Mouse (Mus musculus): ENCODE results near the gene Pcgf2.
"Not testable (repeated sequence)": the region's sequence is repeated elsewhere in the genome, so short reads cannot be mapped to it uniquely, and the experiment has no call there.

The Pcgf2 gene

DNA sequence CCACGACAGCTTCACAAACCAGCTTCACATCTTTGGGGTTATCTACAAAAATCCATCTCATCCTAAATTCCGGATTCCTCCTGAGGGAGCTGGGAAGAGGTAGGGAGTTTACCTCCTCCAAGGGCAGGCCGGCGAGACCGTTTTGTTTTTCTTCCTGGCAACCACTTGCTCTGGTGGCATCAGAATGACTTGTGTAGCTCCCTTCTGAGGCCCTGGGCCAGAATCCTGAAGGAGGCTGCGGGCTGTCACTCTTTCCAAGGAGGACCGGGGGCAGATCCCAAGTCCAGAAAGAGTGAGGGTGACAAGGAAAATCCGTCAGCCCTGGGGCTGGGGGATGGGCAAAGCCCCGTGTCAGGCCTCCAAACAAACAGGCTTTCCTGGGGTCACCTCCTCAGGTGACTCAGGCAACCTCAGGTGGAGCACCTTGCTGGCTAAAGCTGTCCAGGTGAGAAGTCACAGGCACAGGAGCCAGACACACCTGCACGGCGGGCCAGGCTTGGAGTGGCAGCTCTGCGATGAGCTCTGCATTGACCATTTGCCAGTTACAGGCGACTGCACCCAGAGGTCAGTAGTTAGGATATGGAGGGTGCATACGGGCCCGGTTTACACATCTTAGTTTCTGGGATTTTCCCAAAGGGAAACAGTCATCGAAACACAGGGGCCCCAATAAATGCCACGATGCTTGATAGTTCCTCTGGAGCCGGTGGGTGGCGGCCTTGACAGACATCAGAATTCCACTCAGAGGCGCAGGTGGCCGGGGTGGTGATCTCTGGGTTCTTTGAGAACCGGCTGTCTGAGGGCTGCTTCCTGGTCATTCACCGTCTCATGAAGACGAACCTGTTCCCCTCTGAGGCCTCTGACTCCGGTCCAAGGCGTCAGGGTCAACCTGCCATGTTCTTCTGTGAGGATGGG, 17.3 kb upstream of the Pcgf2 start:
- no peak for DNase-seq

DNA sequence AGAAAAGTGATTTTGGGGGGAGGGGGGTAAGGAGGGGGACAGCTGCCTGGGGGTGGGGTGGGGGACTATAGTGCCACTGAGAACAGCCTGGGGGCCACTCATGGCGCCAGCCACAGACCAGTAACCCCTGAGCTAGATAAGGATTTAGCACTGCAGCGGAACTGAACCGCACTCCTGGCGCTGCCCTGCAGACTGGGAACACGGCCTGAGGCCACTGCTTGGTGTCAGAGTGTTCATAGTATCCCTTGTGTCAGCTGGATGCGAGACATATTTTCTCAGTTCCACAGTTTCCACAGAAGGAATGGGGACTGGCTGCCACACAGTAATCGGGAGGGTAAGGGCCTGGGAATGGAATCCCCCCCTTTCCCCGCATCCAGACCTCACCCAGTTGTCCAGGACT, 15.7 kb upstream of the Pcgf2 start:
- DNase-seq = no peak

DNA sequence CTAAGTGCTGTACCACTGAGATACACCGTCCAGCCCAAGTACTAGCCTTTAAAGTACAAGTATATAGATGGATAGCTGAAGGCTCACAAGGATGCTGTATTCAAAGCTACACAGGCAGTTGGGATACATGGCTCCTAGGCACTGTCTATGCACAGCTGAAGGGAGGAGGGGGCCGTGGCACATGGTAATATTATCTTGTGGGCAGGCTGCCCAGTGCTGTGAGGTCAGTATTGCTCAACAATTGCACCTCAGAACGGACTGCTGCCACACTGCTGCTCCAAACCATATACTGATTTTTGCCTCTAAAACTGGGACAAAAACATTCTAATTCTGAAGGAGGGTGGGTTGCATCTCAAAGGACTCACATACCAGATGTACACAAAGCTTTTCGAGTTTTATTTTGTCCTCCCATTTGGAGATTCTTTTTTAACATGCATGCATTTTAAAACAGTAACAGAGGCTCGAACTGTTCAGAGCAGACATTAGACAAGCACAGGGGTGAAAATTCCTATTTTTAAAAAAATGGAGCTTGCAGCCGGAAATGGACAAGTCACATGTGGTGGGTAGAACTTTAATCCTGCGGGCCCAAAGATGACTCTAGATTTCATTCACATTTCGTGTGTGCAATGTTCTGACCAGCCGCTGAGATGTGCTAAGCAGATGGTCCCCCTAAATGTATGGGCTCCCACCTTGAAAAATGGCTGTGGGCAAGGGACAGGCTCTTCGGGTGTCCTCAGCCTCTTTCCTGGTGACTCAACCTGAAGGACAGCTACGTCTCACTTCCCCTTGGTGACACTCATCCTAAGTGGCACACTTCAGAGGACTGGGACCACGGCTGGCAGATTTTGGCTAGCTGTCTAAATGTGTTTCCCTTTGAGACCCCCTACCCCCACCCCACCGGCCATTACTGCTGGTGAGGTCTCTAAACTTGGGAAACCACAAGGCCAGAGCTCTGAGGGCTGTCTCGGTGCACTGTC, 14.8 kb upstream of the Pcgf2 start:
- DNase-seq = no peak

DNA sequence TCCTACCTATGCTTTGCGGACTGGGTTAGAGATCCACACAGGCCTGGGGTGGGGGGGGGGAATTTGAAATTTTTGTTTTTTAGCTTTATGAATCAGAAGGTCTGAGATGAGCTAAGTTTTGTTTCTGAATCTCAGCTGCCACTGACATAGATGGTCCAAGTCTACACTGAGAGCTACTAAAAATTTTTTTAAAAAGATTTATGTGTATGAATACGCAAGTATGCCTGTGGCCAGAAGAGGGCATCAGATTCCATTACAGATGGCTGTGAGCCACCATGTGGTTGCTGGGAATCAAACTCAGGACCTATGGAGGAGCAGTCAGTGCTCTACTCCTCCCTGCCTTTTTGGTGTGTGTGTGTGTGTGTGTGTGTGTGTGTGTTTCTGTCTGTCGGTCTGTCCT, 14.1 kb upstream of the Pcgf2 start:
- DNase-seq = no peak

DNA sequence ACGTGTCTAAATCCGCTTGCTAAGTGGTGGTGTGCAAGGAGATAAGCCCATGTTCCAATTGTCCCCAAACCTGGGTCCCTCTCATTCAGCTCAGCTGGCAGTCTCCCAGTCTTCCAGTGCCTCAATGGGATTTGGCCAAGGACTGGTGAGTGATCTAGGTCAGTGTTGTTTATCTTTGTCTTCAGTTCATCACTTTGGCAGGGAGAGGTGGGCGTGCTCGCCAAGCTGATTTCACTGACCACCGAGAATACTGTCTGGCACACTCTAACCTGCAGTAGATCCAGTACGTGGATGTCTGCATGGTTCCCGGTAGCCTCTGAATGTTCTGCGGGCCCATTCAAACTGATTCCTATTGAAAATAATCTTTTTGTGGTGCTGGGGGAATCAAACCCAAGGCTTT, 13.6 kb upstream of the Pcgf2 start:
- peak; percentile 74 for DNase-seq

DNA sequence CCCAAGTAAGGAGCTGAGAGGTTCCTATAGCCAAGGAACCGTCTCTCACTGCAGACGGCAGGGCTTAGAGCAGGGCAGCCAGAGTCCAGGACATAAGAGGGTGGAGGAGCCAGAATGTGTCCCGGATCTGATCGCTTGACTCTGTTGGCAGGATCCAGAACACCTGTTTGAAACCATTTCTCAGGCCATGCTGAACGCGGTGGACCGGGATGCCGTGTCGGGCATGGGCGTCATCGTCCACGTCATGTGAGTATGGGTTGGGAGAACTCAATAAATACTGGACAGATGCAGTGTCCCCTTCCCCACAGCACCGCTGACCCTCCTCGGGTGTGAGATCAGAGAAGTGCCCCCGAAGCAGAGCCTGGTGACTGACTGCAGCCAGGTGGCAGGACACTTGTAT, 12.0 kb upstream of the Pcgf2 start:
- no peak for DNase-seq

DNA sequence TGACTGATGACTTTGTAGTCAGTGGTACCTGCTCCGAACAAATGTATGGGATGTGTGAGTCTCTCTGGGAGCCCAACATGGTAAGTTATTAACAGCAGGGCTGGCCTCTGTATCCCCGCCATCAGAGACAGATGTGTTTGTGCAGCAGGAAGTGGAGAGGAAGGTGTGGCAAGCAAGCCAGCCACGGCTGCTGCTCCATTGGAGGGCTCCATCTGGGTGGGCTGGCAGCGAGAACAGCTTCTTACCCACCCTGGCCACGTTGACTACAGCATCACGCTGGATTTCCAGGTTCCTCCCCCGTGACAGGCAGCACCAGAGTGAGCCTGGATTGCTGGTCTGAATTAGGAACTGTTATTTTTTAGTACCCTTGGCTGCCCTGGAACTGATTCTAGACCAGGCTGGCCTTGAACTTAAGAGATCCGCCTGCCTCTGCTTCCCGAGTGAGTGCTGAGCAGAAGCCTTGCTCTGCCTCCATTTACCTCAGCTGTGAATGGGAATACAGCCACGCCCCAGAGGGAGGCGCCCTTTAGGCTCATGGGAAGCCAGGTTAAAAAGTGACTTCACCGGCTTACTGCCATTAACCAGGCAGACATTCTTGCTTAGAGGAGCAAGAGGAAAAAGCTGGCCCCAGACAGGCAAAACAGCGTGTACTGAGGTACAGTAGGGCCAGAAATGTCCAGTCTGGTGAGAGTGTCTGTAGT, 11.1 kb upstream of the Pcgf2 start:
- no peak for DNase-seq

DNA sequence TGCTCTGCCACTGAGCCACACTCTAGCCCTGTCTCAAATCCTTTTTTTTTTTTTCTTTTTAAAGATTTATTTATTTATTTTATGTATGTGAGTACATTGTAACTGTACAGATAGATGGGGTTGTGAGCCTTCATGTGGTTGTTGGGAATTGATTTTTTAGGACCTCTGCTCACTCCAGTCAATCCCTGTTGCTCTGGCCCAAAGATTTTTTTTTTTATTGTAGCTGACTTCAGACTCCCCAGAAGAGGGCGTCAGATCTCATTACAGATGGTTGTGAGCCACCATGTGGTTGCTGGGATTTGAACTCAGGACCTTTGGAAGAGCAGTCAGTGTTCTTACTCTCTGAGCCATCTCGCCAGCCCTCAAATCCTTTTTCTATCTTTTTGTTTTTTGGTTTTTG, 9.8 kb upstream of the Pcgf2 start:
- not testable (repeated sequence) for DNase-seq

DNA sequence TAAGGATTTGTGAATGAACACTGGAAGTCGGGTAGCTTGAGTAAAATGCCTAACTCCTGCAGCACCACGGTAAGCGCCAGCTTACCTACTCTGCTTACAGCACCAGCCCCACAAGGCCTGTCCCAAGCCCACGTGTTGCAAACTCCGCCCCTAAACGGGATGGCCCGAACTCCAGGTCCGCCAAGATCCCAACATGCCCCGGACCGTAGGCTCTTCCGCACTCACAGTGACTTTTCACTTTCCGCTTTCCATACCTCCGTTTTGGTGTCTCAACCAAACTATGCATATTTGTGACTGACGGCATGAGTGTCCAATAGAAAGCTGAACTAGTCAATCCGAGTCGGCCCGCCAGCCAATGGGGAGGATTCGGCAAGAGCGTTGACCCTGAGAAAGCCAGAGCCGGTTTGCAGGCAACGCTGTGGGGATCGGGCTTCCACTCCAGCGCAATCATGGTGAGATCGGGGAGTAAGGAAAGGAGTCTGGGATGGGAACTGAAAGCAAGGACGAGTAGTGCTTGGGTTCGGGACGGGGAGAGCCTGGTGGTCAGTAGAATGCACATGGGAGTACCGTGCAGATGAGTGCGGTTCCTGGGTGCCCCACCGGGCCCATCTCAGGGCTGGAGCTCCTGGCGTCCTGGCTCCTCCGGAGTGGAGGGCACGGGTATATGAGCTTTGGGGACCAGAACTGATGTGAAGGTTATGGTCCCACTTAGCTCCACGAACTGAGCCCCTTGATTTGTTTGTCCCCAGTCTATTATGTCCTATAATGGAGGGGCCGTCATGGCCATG, 2.9 kb upstream of the Pcgf2 start, which contains the start of gene Psmb3:
Gene Psmb3, plus strand, starts transcription at position 361 of the 788 bp plus-strand sequence.
- peak; percentile 99 for DNase-seq

DNA sequence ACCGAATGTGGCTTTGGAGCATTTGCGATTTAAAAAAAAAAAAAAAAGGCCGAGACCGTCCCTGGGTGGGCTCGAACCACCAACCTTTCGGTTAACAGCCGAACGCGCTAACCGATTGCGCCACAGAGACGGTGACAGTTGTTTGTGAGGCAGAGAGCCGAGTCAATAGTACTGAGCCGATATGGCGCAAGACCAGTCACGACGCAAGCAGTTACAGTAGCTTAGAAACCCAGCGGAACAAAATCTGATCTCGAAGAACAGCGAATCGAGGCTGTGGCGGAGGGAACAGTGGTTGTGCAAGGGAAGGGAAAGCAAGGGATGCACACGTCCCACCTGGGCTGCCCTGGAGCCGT, 2.1 kb upstream of the Pcgf2 start:
- peak; percentile 90 for DNase-seq

DNA sequence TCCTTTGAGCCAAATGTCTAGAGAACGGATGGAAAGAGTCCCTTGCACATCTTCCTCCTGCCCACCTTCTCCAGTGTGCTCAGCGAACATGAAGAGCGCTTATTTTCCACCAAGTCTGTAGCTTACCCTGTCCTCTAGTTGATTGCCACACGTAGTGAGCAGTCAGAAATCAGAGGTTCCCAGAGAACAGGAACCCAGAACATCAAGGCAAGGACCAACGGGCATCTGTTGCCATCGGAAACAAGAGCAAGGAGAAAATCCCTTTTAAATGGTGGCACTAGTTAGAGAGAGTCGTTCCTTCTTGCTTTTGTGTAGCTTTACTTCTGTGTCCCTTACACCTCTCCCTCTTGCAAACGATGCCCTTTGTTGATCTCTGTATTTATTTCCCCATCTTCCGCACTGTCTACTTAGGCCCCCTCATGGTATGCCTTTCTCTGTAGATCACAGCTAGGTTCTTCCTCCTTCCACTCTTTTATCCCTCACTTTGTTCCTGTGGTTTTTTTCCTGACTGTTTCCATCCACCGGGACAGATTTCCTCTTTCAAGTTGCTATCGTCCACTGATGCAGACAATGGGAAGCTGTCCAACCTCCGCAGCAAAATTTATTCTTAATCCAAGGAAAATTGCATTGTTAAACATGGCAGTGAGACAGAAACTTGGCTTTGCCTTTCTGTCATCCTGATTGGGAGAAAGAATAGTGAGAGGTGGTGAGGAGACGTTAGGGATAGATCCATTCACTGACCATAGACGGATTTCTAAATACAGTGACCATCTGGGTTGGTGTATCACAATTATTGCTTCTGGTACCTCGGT, 1.5 kb upstream of the Pcgf2 start:
- peak; percentile 68 for DNase-seq

DNA sequence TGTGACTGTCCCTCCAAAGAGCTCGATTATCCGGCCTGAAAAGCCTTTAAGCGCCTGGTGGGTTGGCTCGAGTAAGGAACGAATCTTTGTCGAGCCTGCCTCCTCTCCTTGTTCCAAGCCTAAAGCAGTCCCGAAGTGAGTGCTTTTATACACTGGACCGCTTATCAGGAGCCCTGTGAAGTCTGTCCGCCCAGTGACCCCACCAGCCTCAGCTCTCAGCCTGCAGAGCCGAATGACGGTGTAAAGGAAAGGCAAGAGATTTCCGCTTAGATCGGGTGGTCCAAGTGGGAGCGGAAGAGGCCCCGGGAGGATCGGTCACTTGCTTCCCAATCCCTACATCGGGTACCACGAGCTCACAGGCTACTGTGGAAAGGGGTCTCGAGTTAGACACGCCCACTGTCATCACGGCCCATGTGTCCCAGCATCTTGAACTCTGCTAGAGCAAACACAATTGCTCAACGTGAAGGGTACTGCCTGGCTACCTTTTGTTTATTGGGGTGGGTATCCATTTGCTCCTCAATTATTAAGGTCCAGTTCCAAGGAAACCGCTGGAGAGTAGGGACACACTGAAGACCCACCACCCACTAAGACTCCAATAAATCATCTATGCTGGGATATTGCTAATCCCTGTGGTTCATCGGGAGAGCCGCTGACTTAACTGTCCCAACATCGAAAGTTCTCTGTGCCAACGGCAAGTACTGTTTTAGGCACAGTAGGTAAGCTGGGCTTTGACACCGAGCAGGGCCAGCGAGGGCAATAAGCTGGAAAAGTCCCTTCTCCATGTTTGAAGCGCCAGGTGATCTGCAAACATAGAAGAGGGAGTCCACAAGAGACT, 666 bp upstream of the Pcgf2 start:
- peak; percentile 72 for DNase-seq

DNA sequence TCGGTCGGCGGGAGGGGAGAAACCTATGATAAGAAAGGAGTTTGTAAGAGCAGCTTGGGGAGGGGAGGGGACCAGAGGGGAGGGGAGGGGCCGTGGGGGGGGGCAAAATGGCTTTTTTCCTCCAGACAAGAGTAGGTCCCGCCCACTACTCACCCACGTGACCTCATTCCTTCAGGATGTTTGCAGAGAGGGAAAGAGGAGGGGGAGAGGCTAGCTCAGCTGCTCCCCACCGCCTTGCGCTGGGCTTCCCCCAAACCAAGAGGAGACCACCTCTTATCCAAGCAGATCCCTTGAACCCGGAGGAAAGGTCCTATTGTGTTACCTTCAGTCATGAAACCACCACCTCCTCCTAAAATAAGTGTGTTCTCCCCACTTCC, 683 bp downstream of the Pcgf2 start:
- peak; percentile 89 for DNase-seq

DNA sequence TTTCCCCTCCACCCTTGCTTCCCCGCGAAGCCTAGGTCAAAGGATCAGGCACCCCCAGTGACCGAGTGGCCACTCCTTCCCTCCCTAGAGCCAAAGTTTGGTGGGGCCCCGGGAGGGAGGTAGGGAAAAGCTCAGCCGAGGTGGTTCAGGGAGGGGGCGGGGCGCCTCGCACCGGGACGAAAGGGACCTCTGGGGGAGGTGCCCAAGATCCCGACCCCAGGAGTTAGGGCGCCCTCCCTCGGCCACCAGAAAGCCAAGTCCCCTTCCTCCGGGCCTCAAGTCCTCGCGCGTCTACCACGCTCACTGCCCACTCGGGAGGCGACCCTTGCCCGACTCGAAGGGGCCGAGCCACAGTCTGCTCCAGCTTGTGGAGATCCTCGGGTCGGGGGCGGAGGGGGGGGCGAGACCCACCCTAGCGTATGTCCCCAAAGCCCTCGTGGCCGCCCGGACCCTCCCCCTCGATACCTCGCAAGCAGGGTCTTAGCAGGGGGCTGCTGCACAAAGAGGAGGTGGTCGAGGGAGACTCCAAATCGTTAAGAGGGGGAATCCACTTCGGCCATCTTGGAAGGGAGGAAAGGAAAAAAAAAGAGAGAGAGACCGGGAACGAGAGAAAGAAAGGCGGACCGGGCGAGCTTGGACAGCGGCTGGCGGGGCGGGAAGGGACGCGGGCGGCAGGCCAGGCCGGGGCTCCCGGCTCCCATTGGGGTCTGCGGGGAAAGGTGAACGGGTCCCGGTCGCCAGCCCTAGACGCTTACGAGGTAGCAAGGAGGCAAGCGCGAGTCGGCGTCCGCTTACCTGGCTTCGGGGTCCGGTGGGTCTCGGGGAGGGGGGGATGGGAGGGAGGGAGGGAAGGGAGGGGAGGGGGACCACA, 1.3 kb downstream of the Pcgf2 start:
- DNase-seq = peak; percentile 85

DNA sequence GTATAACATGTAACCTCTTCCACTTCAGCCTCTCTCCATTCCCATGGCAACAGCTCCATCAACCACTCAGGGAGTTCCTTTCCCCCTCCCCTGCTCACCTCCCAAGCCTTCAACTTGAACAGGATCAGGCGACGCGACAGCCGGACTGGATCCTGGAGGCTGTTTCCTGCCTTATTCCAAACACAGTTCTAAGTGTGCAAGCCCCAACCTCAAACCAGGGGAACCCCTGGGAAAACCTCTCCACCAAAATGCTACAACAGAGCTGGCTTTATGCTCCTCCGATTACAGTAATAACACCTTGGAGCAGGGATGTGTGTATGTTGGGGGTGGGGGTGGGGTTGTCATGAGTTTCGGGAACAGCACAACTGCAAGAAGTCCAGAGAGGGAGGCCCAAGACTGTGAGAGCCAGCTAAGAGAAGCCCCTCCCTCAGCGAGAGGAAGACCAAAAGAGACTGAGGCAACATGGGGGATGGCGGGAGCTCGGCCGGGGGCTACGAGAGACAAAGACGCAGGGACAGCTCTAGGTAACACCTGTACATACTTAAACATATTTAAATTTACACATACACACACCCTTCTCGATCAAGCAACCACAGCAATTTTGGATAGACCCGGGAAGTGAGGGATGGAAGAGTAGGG, 2.3 kb downstream of the Pcgf2 start:
- peak; percentile 63 for DNase-seq

DNA sequence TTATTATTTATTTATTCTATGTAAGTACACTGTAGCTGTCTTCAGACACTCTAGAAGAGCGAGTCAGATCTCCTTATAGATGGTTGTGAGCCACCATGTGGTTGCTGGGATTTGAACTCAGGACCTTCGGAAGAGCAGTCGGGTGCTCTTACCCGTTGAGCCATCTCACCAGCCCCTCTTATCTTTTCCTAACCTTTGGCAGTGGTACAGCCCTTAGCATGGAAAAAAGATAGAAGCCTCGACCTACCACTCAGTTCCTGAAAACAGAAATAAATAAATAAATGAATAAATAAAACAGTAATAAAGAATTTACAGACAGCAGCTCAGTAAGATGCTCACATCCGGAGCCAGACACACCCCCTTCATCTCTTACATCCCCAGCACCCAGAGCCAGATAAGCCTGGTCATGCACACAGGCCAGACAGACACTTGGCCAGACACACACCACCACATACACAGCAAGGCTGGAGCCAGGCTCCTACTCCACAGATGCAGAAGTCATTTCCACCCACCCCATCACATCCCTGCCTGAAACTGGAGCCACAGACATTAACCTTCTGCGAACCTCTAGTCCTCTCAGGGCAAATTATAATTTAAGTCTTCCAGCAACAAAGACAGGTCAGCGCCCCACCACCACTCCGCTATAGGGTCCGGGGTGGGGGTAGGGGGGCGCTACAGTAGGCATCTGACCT, 3.0 kb downstream of the Pcgf2 start:
- peak; percentile 58 for DNase-seq

DNA sequence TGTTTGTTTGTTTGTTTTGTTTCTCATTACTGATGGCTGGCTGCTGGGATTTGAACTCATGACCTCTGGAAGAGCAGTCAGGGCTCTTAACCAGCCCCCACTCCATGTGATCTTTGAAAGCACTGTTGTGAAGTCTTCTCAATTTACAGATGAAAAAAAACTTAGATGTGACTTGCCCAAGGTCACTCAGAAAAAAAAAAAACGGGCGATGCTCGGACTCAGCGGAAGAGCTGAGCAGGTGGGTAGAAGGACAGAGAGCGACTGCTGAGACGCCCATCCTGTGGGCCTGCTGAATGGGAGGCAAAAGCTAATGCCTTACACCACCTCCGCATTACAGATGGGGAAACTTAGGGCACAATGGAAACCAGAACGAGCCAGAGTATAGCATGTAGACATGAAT, 3.6 kb downstream of the Pcgf2 start:
- no peak for DNase-seq

DNA sequence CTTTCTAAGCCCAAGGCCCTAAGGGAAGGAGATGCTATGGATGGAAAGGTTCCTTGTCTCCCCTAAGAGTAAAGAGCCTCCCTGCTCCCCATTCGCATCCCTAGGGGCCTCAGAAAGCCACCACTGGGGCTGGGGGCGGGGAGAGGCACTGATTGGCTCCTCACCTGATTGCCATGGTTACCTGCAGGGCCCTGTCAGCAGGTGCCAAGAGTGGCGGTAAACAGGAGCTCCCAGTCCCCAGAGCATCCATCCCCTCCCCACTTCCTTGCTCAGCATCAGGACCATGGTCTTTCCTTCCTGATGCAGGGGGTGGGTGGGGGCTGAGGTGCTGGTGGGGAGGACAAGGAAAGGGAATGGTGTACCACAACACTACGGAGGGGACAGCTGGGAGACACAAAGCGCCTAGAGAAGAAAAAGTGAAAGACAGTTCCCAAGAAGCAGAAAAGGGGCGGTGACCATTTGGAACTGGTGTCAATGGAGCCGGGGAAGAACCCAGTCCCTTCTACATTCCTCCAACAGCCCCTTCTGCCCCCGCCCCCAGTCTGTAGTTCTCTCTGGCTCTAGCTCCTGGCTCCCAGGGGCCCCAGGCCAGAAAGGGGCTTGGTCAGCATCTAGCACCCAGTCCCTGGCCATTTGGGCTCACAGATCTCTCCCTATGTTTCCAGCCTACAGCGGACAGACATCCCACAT, 4.4 kb downstream of the Pcgf2 start:
- peak; percentile 56 for DNase-seq

All from cerebellum, adult 9-11 months (tissue).